Mouse (Mus musculus) brain, embryonic 14.5 days (tissue): ENCODE results near the gene Maco1. TPM values are rescaled to one million over a fixed set of nuclear protein-coding genes. Genes with fewer than 3 reads are reported as not detected.

Experiments
- DNase-seq: peaks from one replicate; pipeline ENCODE4 v3.0.0-alpha.2; 2011; ENCODE audit warnings: low read depth
- CTCF ChIP-seq: fragments of 200-500 bp; IDR thresholded peaks from 2 replicates; pipeline ENCODE4 v1.5.1; 2012; ENCODE audit warnings: inconsistent platforms, mild to moderate bottlenecking, moderate library complexity, borderline replicate concordance; ENCODE audit not compliant: insufficient read depth, insufficient read length; ENCODE audit errors: extremely low read depth
- POLR2A ChIP-seq: fragments of 200-500 bp; IDR thresholded peaks from 2 replicates; pipeline ENCODE4 v1.6.1; 2012; ENCODE audit warnings: mild to moderate bottlenecking, inconsistent platforms, borderline replicate concordance; ENCODE audit not compliant: poor library complexity, insufficient read depth, insufficient read length, severe bottlenecking; ENCODE audit errors: extremely low read depth
- polyA plus RNA-seq: library from polyadenylated mRNA; depleted of rRNA; stranded (reverse); fragments of >200 nt; gene quantifications from 2 replicates; pipeline ENCODE4 v1.2.3, GENCODE M21; 2012; rRNA removed

Maco1 gene
- polyA plus RNA-seq, 1 experiment: 79.2 TPM

DNA sequence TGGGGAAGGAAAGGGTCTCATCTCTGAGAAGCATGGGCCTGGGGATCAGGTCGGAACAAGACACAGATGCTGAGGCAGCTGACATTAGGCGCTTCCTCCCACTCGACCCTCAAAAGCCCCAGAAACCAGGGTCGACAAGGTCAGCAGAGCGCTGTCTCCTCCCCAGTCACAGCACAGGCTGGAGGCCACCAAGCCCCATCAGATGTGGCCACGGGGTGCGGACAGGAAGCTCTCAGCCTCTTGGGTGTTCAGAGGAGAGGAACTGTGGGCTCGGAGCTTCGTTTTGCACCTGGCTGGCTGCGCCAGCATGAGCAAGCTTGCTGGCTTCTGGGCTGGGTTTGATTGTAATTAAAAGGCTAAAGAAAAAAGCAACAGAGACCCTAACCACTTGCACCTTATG, 98.8 kb downstream of the Maco1 start:
- no peak for DNase-seq
- TF ChIP-seq CTCF (no peak), POLR2A (no peak)

DNA sequence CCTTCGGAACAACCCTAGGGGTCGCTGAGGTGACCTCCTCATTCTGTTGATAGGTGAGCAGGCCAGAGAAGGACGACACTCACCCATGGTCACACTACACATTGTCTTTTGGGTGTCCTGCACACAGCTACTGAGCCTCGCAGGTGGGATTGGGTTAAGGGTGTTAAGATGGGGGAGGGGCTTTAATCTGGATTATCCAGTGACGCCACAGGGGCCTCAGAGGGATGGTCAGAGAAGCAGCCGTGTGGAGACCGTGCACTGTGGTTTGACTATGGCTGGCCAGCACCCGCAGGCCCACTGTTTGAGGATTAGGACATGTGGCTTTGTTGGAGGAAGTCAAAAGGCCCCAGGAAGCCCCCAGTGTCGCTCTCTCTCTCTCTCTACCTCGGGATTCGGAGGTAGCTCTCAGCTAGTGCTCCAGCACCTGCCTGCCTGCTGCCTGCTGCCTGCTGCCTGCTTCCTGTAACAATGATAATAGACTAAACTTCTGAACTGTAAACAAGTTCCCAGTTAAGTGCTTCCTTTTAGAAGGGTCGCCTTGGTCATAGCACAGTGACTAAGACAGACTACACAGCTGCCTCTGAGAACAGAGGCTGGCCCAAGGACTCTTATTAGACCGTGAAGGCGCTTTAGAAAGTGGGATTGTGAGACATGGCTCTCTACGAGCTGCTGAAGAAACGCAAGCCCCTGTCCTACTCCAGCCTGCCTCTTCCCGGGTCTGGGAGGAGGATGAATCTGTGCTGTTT, 99.5 kb downstream of the Maco1 start:
- no peak for TF ChIP-seq POLR2A
- no peak for TF ChIP-seq CTCF
- DNase-seq: peak; percentile 32

DNA sequence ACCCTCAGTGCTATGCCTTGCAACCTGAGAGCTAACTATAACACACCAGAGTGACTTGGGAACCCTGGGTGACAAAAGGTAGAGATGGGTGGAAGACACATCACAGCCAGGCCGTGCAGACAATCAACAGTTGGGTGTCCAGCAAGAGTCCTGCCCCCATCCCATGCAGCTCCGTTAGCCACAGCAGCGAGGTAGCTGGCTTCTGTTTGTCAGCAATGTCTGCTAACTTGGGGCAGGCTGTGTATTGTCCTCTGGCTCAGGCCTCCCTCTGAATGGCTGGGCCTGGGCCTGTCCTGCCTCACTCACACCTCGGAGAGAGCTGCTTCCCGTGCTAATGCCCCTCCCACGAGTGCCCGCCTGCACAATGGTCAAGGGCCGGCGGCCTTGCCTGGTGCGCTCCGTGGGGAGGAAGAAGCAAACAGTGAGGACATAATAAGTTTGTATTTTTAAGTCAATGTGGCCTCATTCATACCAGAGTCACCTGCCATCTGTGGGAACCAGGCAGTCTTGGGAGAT, 100.2 kb downstream of the Maco1 start:
- TF ChIP-seq POLR2A: no peak
- TF ChIP-seq CTCF: no peak
- DNase-seq: no peak

Other genes starting within 250 kb of the Maco1 start
- gene Man1c1, start 149.1 kb downstream of the Maco1 start, polyA plus RNA-seq: 5.0 and 10.7 TPM in 2 replicates
- gene Ldlrap1, start 85.3 kb downstream of the Maco1 start, polyA plus RNA-seq: 1.7 and 2.7 TPM in 2 replicates
- 0.53 and 0.57 TPM in 2 replicates for gene Rhd, start 11.2 kb upstream of the Maco1 start, polyA plus RNA-seq
- gene Tmem50a, start 61.7 kb upstream of the Maco1 start, polyA plus RNA-seq: 132 and 143 TPM in 2 replicates
- gene Rsrp1, start 70.2 kb upstream of the Maco1 start, polyA plus RNA-seq: 541 and 940 TPM in 2 replicates
- gene Syf2, start 77.6 kb upstream of the Maco1 start, polyA plus RNA-seq: 50.4 and 51.7 TPM in 2 replicates